Mouse (Mus musculus) v-Abl transformed pro-B cells (cell line): Measurements from ENCODE around the gene Olfr1331.
"Not testable (repeated sequence)": the region's sequence is repeated elsewhere in the genome, so short reads cannot be mapped to it uniquely, and the experiment has no call there.

ENCODE experiments used
- in situ Hi-C, 2 experiments: fragments of 400-800 bp; cut with MboI; formaldehyde crosslinking; loops; one replicate each; pipeline ENCODE4 v1.15.1; 2025; ENCODE audit not compliant: unreplicated experiment in 2 of 2

Gene Olfr1331

GRCm38 (mm10) chr4:118864349-118864748, at the start of gene Olfr1331:
Gene Olfr1331, plus strand, starts transcription at chr4:118864649.
- in situ Hi-C loops, result no loop called here

- in situ Hi-C loops, result no loop called here
Measured at GRCm38 (mm10) chr4:118818921-118819320, 45.5 kb upstream of the Olfr1331 start.

- in situ Hi-C loops, result no loop called here
Measured at GRCm38 (mm10) chr4:118836179-118836578, 28.3 kb upstream of the Olfr1331 start, which contains the start of gene Olfr1333. Gene Olfr1333, minus strand, starts transcription at chr4:118836279.

- in situ Hi-C loops, result no loop called here
Measured at GRCm38 (mm10) chr4:118861791-118862190, 2.7 kb upstream of the Olfr1331 start.

GRCm38 (mm10) chr4:118862704-118863103, 1.7 kb upstream of the Olfr1331 start:
- in situ Hi-C loops, result no loop called here

- in situ Hi-C loops, result no loop called here
Measured at GRCm38 (mm10) chr4:118867566-118867965, 3.1 kb downstream of the Olfr1331 start.

GRCm38 (mm10) chr4:118888297-118888696, 23.8 kb downstream of the Olfr1331 start, which contains the start of gene Olfr1330:
Gene Olfr1330, plus strand, starts transcription at chr4:118888597.
- in situ Hi-C loops, result no loop called here

- in situ Hi-C loops, result no loop called here
Measured at GRCm38 (mm10) chr4:118901981-118902380, 37.5 kb downstream of the Olfr1331 start.

GRCm38 (mm10) chr4:118917365-118917764, 52.9 kb downstream of the Olfr1331 start, which contains the start of gene Olfr1329:
Gene Olfr1329, minus strand, starts transcription at chr4:118917465.
- in situ Hi-C loops, result not testable (repeated sequence)
